Mouse (Mus musculus) kidney, adult 2 months (tissue): ENCODE data around the gene Oxct1.

Experiments
- CTCF ChIP-seq: fragments of 200-500 bp; conservative IDR thresholded peaks from 2 replicates; pipeline ENCODE4 v1.5.1; 2011; ENCODE audit warnings: low read depth, mild to moderate bottlenecking, control low read depth, low read length, moderate library complexity, mixed read lengths; ENCODE audit not compliant: insufficient read depth, insufficient read length
- POLR2A ChIP-seq: fragments of 200-500 bp; IDR thresholded peaks from one replicate; pipeline ENCODE4 v1.6.1; 2011; ENCODE audit warnings: low read depth, low read length, control low read depth

DNA sequence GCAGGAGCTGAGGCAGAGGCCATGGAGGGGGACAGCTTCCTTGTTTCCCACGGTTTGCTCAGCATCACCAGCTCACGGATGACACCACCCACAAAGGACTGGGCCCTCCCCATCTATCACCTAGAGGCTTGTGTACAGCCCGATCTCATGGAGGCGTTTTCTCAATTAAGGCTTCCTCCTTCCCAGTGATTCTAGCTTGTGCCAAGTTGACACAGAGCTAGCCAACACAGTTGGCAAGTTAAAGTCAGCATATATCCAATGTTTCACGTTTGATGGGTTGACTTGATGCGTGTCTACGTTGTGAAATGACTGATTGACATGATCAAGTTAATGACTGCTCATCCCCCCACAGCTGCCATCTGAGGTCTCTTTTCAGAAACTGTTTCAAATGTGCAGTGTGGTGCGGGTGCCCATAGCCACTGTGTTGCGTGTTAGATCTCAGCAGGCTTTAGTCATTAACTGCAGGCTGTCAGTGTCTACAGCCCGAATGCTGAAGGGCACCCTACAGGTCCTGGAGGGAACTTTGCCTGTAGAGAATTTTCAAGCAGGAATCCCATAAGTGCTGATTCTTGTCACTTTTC is 74.2 kb downstream of the Oxct1 start:
- no peak for TF ChIP-seq CTCF
- no peak for TF ChIP-seq POLR2A
